Mouse (Mus musculus): ENCODE results near the gene Pde10a. TPM values are rescaled to one million over a fixed set of nuclear protein-coding genes. Genes with fewer than 3 reads are reported as not detected.

The Pde10a gene
- not detected for polyA plus RNA-seq (2017; shearing (Covaris generic))

DNA sequence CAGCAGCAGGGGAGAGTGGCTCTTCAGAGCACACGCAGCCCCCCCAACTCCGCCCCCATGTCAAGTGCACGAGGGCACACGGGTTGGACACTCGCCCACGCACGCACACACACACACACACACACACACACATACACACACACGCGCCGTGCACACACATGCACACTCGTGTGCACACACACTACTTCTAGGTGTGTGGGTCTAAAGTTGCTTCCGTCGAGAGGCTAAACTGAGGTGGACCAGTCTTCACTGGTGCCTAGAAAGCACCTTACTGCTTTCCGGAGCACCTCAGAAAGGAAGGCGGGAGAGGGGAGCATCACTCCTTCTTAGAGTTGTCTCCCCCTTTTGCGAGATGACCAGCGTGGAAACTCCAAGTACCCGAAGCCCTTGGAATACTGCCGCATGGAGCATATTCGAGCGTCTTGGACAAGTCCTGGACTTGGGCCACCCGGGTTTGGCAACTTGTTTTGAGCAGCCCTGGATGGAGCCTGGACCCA is at the start of gene Pde10a:
Gene Pde10a, plus strand, starts transcription at position 148 of the 497 bp plus-strand sequence.

GRCm38 (mm10) chr17:8566850-8567249 is 41.7 kb downstream of the Pde10a start, which contains the start of gene Gm17087:
Gene Gm17087, minus strand, starts transcription at chr17:8566950.

DNA sequence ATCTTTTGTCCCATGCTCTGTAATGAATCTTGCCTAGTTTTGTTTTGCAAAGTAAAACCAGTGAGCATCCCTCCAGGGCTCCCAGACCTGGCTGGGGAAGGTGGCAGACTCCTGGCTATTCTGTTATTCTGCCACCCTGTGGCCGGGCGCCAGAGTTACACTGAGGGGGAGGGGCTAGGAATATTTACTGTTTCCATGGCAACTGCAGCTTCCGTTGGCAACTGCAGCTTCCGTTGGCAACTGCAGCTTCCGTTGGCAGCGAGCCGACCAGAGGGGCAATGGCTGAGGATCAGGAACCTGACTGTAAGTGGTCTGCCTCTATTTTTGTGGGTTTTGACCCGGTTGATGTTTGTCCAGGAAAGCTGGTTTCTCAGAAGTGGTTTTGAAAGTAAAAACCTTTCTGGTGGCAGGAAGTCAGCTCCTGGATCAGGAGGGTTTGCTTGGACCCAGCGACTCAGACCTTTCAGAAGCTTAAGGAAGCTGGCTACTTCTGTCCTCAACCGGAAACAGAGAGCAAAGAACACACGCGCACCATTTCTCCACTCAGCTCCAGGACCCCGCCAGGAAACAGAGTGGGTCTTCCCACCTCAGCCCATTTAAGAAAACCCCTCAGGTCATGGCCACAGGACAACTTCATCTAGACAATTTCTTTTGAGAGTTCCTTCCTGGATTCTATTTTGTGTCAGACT is 463.1 kb downstream of the Pde10a start, which contains the start of gene 1700010I14Rik:
Gene 1700010I14Rik, plus strand, starts transcription at position 215 of the 689 bp plus-strand sequence.

Other genes starting within 250 kb of the Pde10a start
- 160 TPM for gene Mpc1, start 242.5 kb upstream of the Pde10a start, polyA plus RNA-seq (2017; shearing (Covaris generic))
- gene Sft2d1, start 214.3 kb upstream of the Pde10a start, polyA plus RNA-seq (2017; shearing (Covaris generic)): 218 TPM
- not detected for gene Prr18, start 187.9 kb upstream of the Pde10a start, polyA plus RNA-seq (2017; shearing (Covaris generic))
- not detected for gene T2, start 169.4 kb upstream of the Pde10a start, polyA plus RNA-seq (2017; shearing (Covaris generic))
- gene T, start 90.9 kb upstream of the Pde10a start, polyA plus RNA-seq (2017; shearing (Covaris generic)): not detected
- 1.5 TPM for gene Gm17087, start 41.6 kb downstream of the Pde10a start, polyA plus RNA-seq (2017; shearing (Covaris generic))

Data from activated CD4-positive, CD25-positive, alpha-beta regulatory T cell, adult 9 weeks (primary cell).